Mouse (Mus musculus) left cerebral cortex, postnatal 25 days (tissue): ENCODE measurements around the gene Trpm3. TPM values are rescaled to one million over a fixed set of nuclear protein-coding genes. Genes with fewer than 3 reads are reported as not detected.
"Not testable (repeated sequence)": the region's sequence is repeated elsewhere in the genome, so short reads cannot be mapped to it uniquely, and the experiment has no call there.

Source experiments
- DNase-seq, 2 experiments: peaks; one replicate each; pipeline ENCODE4 v3.0.0; 2022; ENCODE audit warnings: low spot score in 2 of 2, mixed read lengths in 1 of 2
- intact Hi-C: fragments of 180-260 bp; cut with DNase I; formaldehyde crosslinking; loops from one replicate; pipeline ENCODE4 v1.15.1; 2025
- total RNA-seq, 2 experiments: library from RNA; stranded (reverse); gene quantifications; 2 replicates each; pipeline ENCODE4 v1.2.3; 2021

Trpm3 gene
- total RNA-seq, 2 experiments from 2014 or later = 34.1 to 40.1 TPM

DNA sequence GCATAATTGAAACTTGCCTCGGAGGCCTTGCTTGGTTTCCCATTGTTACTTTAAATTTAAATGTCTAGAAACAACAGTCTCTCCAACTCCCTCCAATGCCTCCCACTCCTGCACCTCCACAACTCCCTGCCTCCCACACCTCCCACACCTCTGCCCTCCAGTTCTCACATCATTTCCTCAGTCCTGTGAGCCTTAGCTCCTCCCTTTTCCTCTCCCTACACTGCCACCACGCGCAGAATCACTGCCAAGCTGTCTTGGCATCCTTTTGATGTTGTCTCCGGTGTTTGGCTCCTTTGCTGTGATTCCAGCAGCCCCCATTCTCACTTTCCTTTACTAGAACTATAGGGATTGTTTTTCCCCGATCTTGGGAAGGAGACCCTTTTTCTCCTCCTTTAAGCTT lies 661.6 kb downstream of the Trpm3 start:
- intact Hi-C loops = no loop called here
- DNase-seq = peak in 1 of 2 experiments; percentile 48

DNA sequence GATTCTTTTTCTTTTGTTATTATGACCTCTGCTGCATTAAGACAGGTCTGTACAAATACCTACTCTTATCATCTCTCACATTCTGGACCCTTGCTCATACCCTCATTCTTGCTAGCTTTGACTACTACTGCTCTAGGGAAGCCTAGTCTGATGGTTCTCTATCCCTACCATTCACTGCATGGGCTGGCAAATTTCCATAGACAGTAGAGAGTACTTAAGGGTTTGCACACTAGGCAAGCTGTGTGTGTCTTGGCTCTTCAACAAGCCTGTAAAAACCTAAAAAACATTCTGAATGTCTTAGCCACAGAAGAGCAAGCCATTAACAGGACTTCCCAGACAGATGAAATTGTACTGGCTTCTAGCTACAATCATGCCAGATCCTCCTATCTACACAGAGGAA lies 664.5 kb downstream of the Trpm3 start:
- intact Hi-C loops = no loop called here
- DNase-seq = no peak

GRCm38 (mm10) chr19:22804311-22804710 lies 665.5 kb downstream of the Trpm3 start:
- intact Hi-C loops = no loop called here
- no peak for DNase-seq

DNA sequence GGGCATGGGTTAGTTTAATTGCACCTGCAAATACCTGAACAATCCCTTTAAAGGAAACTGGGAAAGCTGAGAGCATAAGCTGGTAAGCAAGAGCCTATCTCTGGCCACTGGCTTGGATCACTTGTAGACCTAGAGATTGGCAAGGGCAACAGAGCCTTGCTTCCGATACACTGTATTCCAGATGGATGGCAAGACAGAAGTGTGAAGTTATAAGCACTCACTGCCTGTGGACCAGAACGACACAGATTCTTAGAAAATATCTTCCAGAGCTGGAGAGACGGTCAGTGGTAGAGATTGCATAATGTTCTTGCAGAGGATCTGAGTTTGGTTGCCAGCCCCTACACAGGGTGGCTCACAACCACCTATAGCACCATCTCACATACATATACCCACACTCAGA lies 671.4 kb downstream of the Trpm3 start:
- peak in 1 of 2 experiments; percentile 43 for DNase-seq
- intact Hi-C loops = no loop called here

DNA sequence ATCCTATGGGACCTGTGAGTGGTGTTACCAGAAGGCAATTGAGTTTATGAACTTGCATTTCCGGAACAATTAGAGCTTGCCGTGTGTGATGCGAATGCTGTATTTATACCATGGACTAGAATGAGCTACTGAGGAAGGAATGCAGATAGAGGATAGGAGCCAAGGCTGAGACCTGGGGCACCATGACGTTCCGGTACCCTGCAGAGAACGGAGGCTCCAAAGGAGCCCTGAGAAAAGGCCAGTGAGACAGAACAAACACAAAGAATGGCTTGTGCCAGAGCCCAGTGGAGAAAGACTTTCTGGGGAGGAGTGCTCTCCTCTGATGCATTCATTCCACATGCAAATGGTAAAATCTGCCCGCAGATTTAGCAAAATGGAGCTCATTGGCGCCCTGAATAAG lies 682.9 kb downstream of the Trpm3 start:
- intact Hi-C loops = no loop called here
- DNase-seq = no peak

DNA sequence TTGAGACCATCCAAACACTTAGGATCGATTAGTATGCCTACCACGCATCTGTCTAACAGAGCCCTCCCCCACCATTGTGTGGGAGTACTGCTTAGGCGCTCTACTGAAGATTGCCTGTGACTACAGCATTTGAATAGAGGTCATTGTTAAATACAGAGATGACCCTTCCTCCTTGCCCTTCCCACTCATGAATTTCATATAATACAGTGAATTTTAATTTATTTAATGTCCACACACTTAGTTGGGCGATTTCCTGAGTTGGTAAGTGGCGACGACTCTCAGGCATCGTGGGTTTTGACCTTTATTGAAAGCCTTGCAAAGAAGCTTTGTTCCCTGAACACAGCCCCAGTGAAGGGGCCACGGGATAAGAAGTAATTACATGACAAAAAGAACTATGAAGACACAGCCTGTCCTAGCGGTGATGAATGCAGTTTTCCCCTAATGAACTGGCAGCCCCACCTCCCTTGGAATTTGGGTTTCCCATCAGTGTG lies 684.7 kb downstream of the Trpm3 start:
- intact Hi-C loops = no loop called here
- no peak for DNase-seq

- intact Hi-C loops = no loop called here
- DNase-seq = no peak
Observed at GRCm38 (mm10) chr19:22825812-22826211, 687.0 kb downstream of the Trpm3 start.

DNA sequence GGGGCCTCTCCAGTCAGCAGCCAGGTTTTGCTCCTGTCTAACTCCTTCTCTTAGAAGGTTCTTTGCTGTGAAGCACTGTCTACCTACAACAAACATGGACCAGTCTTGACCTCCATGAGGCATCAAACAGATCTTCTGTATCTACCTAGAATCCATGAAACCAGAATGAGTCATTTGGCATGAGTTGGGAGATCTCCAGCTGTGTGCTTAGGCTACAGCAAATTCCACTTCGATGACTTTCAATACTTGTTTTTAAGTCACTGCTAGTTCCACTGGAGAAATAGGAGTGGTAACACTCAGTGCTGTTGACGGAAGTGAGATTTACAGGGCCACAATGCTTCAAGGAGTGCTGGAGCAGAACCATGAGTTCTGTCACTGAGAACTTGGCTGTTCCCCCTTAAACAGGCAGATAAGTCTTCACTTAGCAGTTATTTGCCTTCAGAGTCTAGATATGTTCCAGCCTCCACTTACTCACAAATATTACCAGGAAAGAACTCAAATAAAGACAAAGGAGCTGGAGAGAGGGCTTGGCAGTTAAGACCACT lies 689.4 kb downstream of the Trpm3 start:
- DNase-seq = no peak
- intact Hi-C loops = no loop called here

DNA sequence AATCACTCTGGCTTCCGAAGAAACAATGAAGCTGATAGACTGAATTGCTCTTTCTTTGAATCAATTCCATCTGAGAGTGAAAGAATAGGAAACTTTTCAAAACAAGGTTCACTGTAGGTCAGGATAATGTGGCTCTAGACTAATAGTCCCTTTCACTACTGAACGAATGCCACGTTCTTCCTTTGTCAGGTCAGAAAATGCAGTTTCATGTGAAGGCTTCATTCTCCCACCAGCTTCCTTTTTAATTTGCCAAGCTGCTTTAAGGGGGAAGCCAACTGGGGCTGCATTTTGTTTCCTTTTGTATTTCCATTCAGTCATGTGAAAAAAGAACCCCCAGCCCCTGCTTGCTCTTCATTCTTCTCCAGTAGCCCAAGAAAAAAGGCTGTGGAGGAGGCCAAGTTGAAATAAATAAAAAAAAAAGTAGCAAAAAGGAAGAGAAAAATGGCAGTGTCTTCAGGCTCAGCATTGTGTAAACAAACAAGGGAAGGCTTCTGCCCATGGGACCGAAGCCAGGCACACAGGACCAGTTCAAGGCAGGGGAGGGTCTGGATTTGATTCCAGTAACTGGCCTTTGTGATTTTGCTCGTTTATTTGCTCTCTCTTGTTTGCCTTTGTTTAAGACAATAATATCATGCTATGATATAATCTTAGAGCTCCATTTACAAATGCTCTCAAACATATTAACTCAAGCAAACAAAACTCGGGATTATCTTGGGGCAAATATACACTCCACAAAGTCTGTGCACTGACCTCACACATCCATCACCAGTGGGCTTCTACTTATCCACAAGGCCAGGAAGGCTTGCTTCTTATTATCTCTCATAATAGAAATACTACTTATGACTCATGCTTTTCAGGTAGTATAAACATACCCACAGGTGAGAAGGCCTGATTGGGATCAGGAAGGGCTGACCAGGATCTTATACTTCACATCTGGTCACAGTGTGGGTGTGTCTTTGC lies 702.5 kb downstream of the Trpm3 start:
- no peak for DNase-seq
- intact Hi-C loops = no loop called here

DNA sequence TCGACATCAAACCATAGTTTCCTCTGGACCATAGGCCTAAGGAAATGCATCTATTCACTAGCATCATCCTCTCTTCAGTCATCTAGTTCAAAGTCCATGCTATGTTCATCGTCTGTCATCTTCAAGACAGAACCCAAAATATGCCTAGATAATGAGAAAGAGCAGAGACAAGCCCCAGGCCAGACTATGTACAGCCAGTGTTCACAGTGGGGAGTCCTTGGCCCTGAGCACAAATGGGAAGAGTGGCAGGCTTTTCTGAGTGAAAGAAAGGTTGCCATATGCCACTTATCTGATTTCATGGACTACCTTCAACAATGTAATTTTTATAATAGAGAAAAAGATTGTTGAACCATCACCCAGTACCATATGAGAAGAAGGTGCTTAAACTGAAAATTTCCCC lies 703.9 kb downstream of the Trpm3 start:
- no peak for DNase-seq
- intact Hi-C loops = no loop called here

DNA sequence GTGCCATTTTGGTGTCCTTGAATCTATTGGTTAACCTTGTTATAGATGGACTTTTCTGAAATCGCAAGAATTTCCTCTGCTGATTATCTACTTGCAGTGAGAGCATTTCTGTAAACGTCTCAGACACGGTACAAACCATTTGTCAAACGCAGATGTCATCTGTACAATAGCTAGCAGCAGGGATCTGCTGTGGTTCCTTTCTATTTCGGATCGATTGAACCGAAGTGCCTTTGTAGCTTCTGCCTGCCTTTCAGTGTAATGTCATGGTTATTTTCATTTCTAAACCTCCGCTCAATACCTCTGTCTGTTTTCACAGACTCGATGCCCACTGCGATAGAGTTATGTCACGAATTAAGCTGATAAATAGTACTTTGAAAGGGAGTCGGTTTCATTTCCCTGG lies 708.9 kb downstream of the Trpm3 start:
- DNase-seq = no peak
- intact Hi-C loops = no loop called here

GRCm38 (mm10) chr19:22848251-22848650 lies 709.4 kb downstream of the Trpm3 start:
- intact Hi-C loops = no loop called here
- DNase-seq = peak in 1 of 2 experiments; percentile 28

GRCm38 (mm10) chr19:22848783-22849576 lies 710.1 kb downstream of the Trpm3 start:
- peak in 1 of 2 experiments; percentile 44 for DNase-seq
- intact Hi-C loops = no loop called here

GRCm38 (mm10) chr19:22851423-22851822 lies 712.6 kb downstream of the Trpm3 start:
- intact Hi-C loops, DNase-seq: not testable (repeated sequence)

DNA sequence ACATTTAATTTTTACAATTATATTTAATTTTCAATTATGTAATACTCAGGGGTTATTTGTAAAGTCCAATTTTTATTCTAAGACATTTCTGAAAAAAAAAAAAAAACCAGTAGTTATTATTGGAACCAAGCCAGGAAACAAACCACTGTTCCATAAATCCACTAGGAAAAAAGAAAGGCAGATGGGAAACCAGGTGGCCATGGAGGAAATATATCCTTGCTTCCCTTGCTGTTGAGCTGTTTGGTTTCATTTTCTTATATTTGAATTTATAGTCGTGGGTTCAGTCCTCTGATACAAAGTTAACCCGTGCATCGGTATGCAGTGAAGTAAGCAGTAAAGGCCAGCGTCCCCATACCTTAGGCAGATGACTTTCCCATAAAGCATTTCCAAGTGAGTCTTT lies 720.8 kb downstream of the Trpm3 start:
- DNase-seq = peak in 1 of 2 experiments; percentile 14

GRCm38 (mm10) chr19:22867456-22867855 lies 728.6 kb downstream of the Trpm3 start:
- intact Hi-C loops = no loop called here
- peak in 1 of 2 experiments; percentile 80 for DNase-seq

More for the DNA sequence above, 720.8 kb downstream of the Trpm3 start:
- intact Hi-C loops = no loop called here

- intact Hi-C loops = no loop called here
- no peak for DNase-seq
Observed at GRCm38 (mm10) chr19:22869853-22870252, 731.0 kb downstream of the Trpm3 start.

DNA sequence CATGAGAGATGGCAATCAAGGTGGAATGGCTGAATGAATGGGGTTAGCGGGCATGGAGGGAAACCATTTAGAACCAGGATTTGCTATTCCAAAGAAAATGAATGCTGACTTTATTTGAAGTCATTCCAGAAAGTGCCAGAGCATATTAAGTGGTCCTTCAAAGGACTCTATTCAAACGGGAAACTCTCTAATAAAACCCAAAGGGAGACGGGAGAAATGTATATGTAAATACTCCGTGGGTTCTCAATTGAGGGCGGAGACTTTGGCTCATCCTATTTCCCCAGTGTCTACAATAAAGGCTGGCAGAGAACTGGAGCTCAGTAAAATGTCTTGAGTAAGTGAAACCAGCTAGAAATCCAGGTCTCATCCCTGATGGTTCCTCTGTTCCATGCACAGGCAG lies 733.6 kb downstream of the Trpm3 start:
- intact Hi-C loops = no loop called here
- no peak for DNase-seq

DNA sequence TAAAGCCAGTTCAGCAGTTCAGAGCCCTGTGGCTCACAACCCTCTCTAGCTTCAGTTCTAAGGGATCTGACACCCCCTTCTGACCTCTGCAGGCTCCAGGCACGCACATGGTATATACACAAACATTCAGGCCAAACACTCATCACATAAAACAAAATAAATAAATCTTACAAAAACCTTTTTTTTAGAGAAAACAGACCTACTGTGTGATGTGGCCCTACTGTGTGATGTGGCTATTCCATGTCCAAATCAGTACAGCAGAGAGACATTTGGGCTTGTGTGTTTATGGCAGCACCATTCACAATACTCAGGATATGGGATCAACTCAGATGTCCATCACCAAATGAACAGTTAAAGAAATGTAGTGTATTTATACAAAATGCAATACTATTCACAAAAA lies 741.4 kb downstream of the Trpm3 start:
- no peak for DNase-seq
- intact Hi-C loops = loop anchor here (5.0 to 10.0 kb wide), 3 partner anchors 83 to 425 kb away; no protein-coding TSS in a partner anchor

GRCm38 (mm10) chr19:22882670-22883111 lies 743.8 kb downstream of the Trpm3 start:
- peak; percentile 13 to 54 for DNase-seq
- intact Hi-C loops = loop anchor here (5.0 to 10.0 kb wide), 3 partner anchors 85 to 428 kb away; no protein-coding TSS in a partner anchor
